Comparison of ENCODE assay signal across 22 mouse cellular contexts in genomic region chr4:107846795-107847194, GRCm38 (mm10). TPM values are rescaled to one million over a fixed set of nuclear protein-coding genes. Genes with fewer than 3 reads are reported as not detected.
DNase-seq lines count a peak whose midpoint lies in the region; ATAC-seq and TF ChIP-seq lines count a peak whose summit lies in the region.
"Had no signal": no experiment of that assay in that cellular context is flagged by ENCODE, and none has a peak within 500 bp of the region (broad histone marks: within the 10 kb centered on the region; RNA-seq: fewer than 3 reads in every experiment).

No protein-coding gene starts in this region.

- no peak for TF ChIP-seq EP300 in stomach, postnatal 0 days (optimal IDR thresholded peaks at IDR 0.05)

- 34% methylated on average over 7 of the region's 7 CpGs for WGBS in cerebellum, adult 2 months
- 60% methylated on average over 7 of the region's 7 CpGs for whole genome bisulfite sequencing in heart, embryonic 16.5 days
- 71% methylated on average over 7 of the region's 7 CpGs for WGBS in midbrain, embryonic 13.5 days
- WGBS in midbrain, embryonic 14.5 days, result 66% methylated on average over 7 of the region's 7 CpGs
- 68% methylated on average over 7 of the region's 7 CpGs for WGBS in stomach, postnatal 0 days

- no peak overlapping the region for H3K27ac ChIP-seq in cerebellum, adult 2 months (ENCODE audit: insufficient read depth, low read length)
- no peak overlapping the region for H3K27ac ChIP-seq in heart, embryonic 16.5 days (ENCODE audit: low read length)
- H3K27ac ChIP-seq in midbrain, embryonic 13.5 days, result no peak overlapping the region
- no peak overlapping the region for H3K27ac ChIP-seq in midbrain, embryonic 14.5 days (replicated peaks; ENCODE audit: low read depth, low read length)
- no peak overlapping the region for H3K27ac ChIP-seq in stomach, postnatal 0 days (replicated peaks)
- H3K27ac ChIP-seq: heart, embryonic 15.5 days; left cerebral cortex, adult 2 months; limb, embryonic 13.5 days; liver, embryonic 14.5 days; stomach, embryonic 15.5 days had no signal

- H3K4me3 ChIP-seq in cerebellum, adult 2 months (replicated peaks; ENCODE audit: insufficient read depth, low read depth, low read length), result no peak overlapping the region
- H3K4me3 ChIP-seq in heart, embryonic 16.5 days (ENCODE audit: low read length), result peak overlapping the region; percentile 47; the same call in 1 of the 2 replicates
- H3K4me3 ChIP-seq in midbrain, embryonic 13.5 days (replicated peaks), result no peak overlapping the region
- no peak overlapping the region for H3K4me3 ChIP-seq in midbrain, embryonic 14.5 days (replicated peaks; ENCODE audit: low read depth, low read length)
- no peak overlapping the region for H3K4me3 ChIP-seq in stomach, postnatal 0 days (ENCODE audit: low read depth, low read length)
- H3K4me3 ChIP-seq: erythroblast, embryonic 14.5 days; left cerebral cortex, adult 2 months had no signal

- peak; percentile 9 to 11 for DNase-seq in cerebellum, postnatal 25 days
- DNase-seq in cerebellum, adult 2 months, result no peak
- no peak for DNase-seq in heart, adult 9 months (ENCODE audit: low spot score in 2 of 2)
- DNase-seq in midbrain, embryonic 14.5 days, result no peak
- DNase-seq in stomach, postnatal 0 days (ENCODE audit: low spot score), result no peak
- DNase-seq in frontal cortex, adult 2 months (ENCODE audit: extremely low spot score in 1 of 2, low spot score in 1 of 2), result no peak
- DNase-seq: adrenal gland, postnatal 10 days; cerebellum, adult 9-10 months; embryo, embryonic 11 days; kidney, adult 2 months; kidney, postnatal 14 days; right cerebral cortex, postnatal 14 days had no signal

- TF ChIP-seq CTCF in cerebellum, adult 2 months (IDR thresholded peaks at IDR 0.05; ENCODE audit: borderline replicate concordance, insufficient read depth, low read depth, low read length), result no peak
- TF ChIP-seq CTCF in stomach, postnatal 0 days (IDR thresholded peaks at IDR 0.05; ENCODE audit: low read depth), result no peak

- H3K36me3 ChIP-seq in heart, embryonic 16.5 days (ENCODE audit: control insufficient read depth, insufficient read depth), result no peaks in the 10 kb centered on the region
- H3K36me3 ChIP-seq in midbrain, embryonic 13.5 days, result peaks cover 78% of the 10 kb centered on the region
- H3K36me3 ChIP-seq in midbrain, embryonic 14.5 days (ENCODE audit: control insufficient read depth, insufficient read depth, low read length), result peaks cover 68% of the 10 kb centered on the region
- H3K36me3 ChIP-seq in stomach, postnatal 0 days (ENCODE audit: control insufficient read depth, insufficient read depth, low read length), result no peaks in the 10 kb centered on the region
- H3K36me3 ChIP-seq: heart, embryonic 15.5 days; limb, embryonic 13.5 days; stomach, embryonic 15.5 days had no signal

- H3K9me3 ChIP-seq in heart, embryonic 16.5 days (replicated peaks; ENCODE audit: control insufficient read depth, low read length), result no peaks in the 10 kb centered on the region
- no peaks in the 10 kb centered on the region for H3K9me3 ChIP-seq in midbrain, embryonic 13.5 days
- no peaks in the 10 kb centered on the region for H3K9me3 ChIP-seq in midbrain, embryonic 14.5 days (ENCODE audit: control insufficient read depth, low read length)
- no peaks in the 10 kb centered on the region for H3K9me3 ChIP-seq in stomach, postnatal 0 days (ENCODE audit: control insufficient read depth, low read length)
- H3K9me3 ChIP-seq: heart, embryonic 15.5 days; limb, embryonic 13.5 days; stomach, embryonic 15.5 days had no signal

- H3K27me3 ChIP-seq in cerebellum, adult 2 months (ENCODE audit: control insufficient read depth, insufficient read depth, low read length), result no peaks in the 10 kb centered on the region
- peaks cover 31% of the 10 kb centered on the region for H3K27me3 ChIP-seq in heart, embryonic 16.5 days (ENCODE audit: control insufficient read depth, insufficient read depth, low read length)
- H3K27me3 ChIP-seq in midbrain, embryonic 13.5 days, result peaks cover 14% of the 10 kb centered on the region
- H3K27me3 ChIP-seq in midbrain, embryonic 14.5 days (ENCODE audit: control insufficient read depth, insufficient read depth, low read length), result peaks cover 11% of the 10 kb centered on the region; the same call in 1 of the 2 replicates
- peaks cover 3% of the 10 kb centered on the region; the same call in 1 of the 2 replicates for H3K27me3 ChIP-seq in stomach, postnatal 0 days (ENCODE audit: control insufficient read depth, insufficient read depth, low read length)
- H3K27me3 ChIP-seq: CH12.LX had no signal

- H3K4me2 ChIP-seq in heart, embryonic 16.5 days (ENCODE audit: low read depth, low read length), result no peak overlapping the region
- no peak overlapping the region for H3K4me2 ChIP-seq in midbrain, embryonic 13.5 days (replicated peaks)
- no peak overlapping the region for H3K4me2 ChIP-seq in midbrain, embryonic 14.5 days (ENCODE audit: low read length)
- H3K4me2 ChIP-seq in stomach, postnatal 0 days (replicated peaks; ENCODE audit: low read depth), result no peak overlapping the region

- peaks cover 23% of the 10 kb centered on the region for H3K4me1 ChIP-seq in cerebellum, adult 2 months (ENCODE audit: control insufficient read depth, insufficient read depth, low read length)
- peaks cover 4% of the 10 kb centered on the region; the same call in 1 of the 2 replicates for H3K4me1 ChIP-seq in heart, embryonic 16.5 days (ENCODE audit: control insufficient read depth, insufficient read depth, low read length)
- peaks cover 41% of the 10 kb centered on the region for H3K4me1 ChIP-seq in midbrain, embryonic 13.5 days (replicated peaks)
- H3K4me1 ChIP-seq in midbrain, embryonic 14.5 days (ENCODE audit: control insufficient read depth, insufficient read depth, low read length), result no peaks in the 10 kb centered on the region
- H3K4me1 ChIP-seq in stomach, postnatal 0 days (replicated peaks; ENCODE audit: control insufficient read depth, insufficient read depth), result no peaks in the 10 kb centered on the region
- H3K4me1 ChIP-seq: limb, embryonic 13.5 days; stomach, embryonic 15.5 days had no signal

- no peak overlapping the region for H3K9ac ChIP-seq in heart, embryonic 16.5 days (ENCODE audit: low read length)
- H3K9ac ChIP-seq in midbrain, embryonic 13.5 days (replicated peaks), result no peak overlapping the region
- H3K9ac ChIP-seq in midbrain, embryonic 14.5 days (replicated peaks; ENCODE audit: low read length), result no peak overlapping the region
- no peak overlapping the region for H3K9ac ChIP-seq in stomach, postnatal 0 days (ENCODE audit: low read length)
- H3K9ac ChIP-seq: liver, embryonic 14.5 days; stomach, embryonic 15.5 days had no signal

- TF ChIP-seq POLR2A in cerebellum, adult 2 months (IDR thresholded peaks at IDR 0.05; ENCODE audit: borderline replicate concordance, insufficient read depth, low read length), result no peak

- ATAC-seq in heart, embryonic 16.5 days (replicated peaks; ENCODE audit: extremely low read depth, insufficient read depth, low FRiP score), result no peak
- ATAC-seq in midbrain, embryonic 13.5 days, result 0 out of 2 replicates have a peak, but pooled peaks have one; percentile 5
- ATAC-seq in midbrain, embryonic 14.5 days (ENCODE audit: low FRiP score, low TSS enrichment), result no peak
- ATAC-seq in stomach, postnatal 0 days (ENCODE audit: low FRiP score, low TSS enrichment), result peak; percentile 20; the same call in 1 of the 2 replicates
- ATAC-seq: forebrain, embryonic 16.5 days had no signal

RNA-seq across cellular contexts. Expression of gene Magoh, which starts 32.8 kb away (rescaled TPM):
- 58.7 and 64.4 TPM in 2 replicates for polyA plus RNA-seq in cerebellum, adult 2 months (2012; rRNA removed)
- 77.2 and 86.6 TPM in 2 replicates for polyA plus RNA-seq in heart, embryonic 16.5 days (2015; fragmentation: Nextera tagmentation; extraction: Ambion mirVana)
- polyA plus RNA-seq in midbrain, embryonic 13.5 days (2015; fragmentation: Nextera tagmentation; extraction: Ambion mirVana), result 167 and 169 TPM in 2 replicates
- 130 and 136 TPM in 2 replicates for polyA plus RNA-seq in midbrain, embryonic 14.5 days (2014; fragmentation: Nextera tagmentation; extraction: Ambion mirVana)
- 126 and 145 TPM in 2 replicates for polyA plus RNA-seq in stomach, postnatal 0 days (2015; fragmentation: Nextera tagmentation; extraction: Ambion mirVana)
- polyA plus RNA-seq in frontal cortex, adult 2 months (2012; rRNA removed), result 48.9 and 53.2 TPM in 2 replicates

RNA-seq across cellular contexts. Expression of gene 0610037L13Rik, which starts 42.8 kb away (rescaled TPM):
- 129 and 137 TPM in 2 replicates for polyA plus RNA-seq in cerebellum, adult 2 months (2012; rRNA removed)
- polyA plus RNA-seq in heart, embryonic 16.5 days (2015; fragmentation: Nextera tagmentation; extraction: Ambion mirVana), result 95.2 and 99.1 TPM in 2 replicates
- polyA plus RNA-seq in midbrain, embryonic 13.5 days (2015; fragmentation: Nextera tagmentation; extraction: Ambion mirVana), result 106 and 108 TPM in 2 replicates
- polyA plus RNA-seq in midbrain, embryonic 14.5 days (2014; fragmentation: Nextera tagmentation; extraction: Ambion mirVana), result 96.6 and 103 TPM in 2 replicates
- 99.3 and 101 TPM in 2 replicates for polyA plus RNA-seq in stomach, postnatal 0 days (2015; fragmentation: Nextera tagmentation; extraction: Ambion mirVana)
- polyA plus RNA-seq in frontal cortex, adult 2 months (2012; rRNA removed), result 166 and 176 TPM in 2 replicates

RNA-seq across cellular contexts. Expression of gene Lrp8, which starts 44.7 kb away (rescaled TPM):
- polyA plus RNA-seq in cerebellum, adult 2 months (2012; rRNA removed), result 55.4 and 62.4 TPM in 2 replicates
- polyA plus RNA-seq in heart, embryonic 16.5 days (2015; fragmentation: Nextera tagmentation; extraction: Ambion mirVana), result 0.67 and 0.91 TPM in 2 replicates
- 39.2 and 50.0 TPM in 2 replicates for polyA plus RNA-seq in midbrain, embryonic 13.5 days (2015; fragmentation: Nextera tagmentation; extraction: Ambion mirVana)
- 54.3 and 58.1 TPM in 2 replicates for polyA plus RNA-seq in midbrain, embryonic 14.5 days (2014; fragmentation: Nextera tagmentation; extraction: Ambion mirVana)
- 0.85 and 1.3 TPM in 2 replicates for polyA plus RNA-seq in stomach, postnatal 0 days (2015; fragmentation: Nextera tagmentation; extraction: Ambion mirVana)
- 73.0 and 77.6 TPM in 2 replicates for polyA plus RNA-seq in frontal cortex, adult 2 months (2012; rRNA removed)

Comparison
In these comparisons a context has a peak if more than half of its experiments do, and no peak if none do; other contexts are left out.
1. DNase-seq: peak in cerebellum, postnatal 25 days (2 of 2); none in cerebellum, adult 2 months (0 of 2), heart, adult 9 months (0 of 2), midbrain, embryonic 14.5 days (single experiment), stomach, postnatal 0 days (single experiment) and frontal cortex, adult 2 months (0 of 2).
2. ATAC-seq: peak in midbrain, embryonic 13.5 days (single experiment) and stomach, postnatal 0 days (single experiment); none in heart, embryonic 16.5 days (single experiment) and midbrain, embryonic 14.5 days (single experiment).
3. RNA of gene Lrp8, which starts 44.7 kb away (polyA plus RNA-seq): 73.0 to 77.6 TPM in frontal cortex, adult 2 months, 54.3 to 58.1 TPM in midbrain, embryonic 14.5 days, 55.4 to 62.4 TPM in cerebellum, adult 2 months and 39.2 to 50.0 TPM in midbrain, embryonic 13.5 days; 0.67 to 0.91 TPM in heart, embryonic 16.5 days and 0.85 to 1.3 TPM in stomach, postnatal 0 days; every median in the first group is over 10 times any median in the second.